Mouse (Mus musculus) myocyte (in vitro differentiated cells): ENCODE results near the gene Gbp2b. TPM values are rescaled to one million over a fixed set of nuclear protein-coding genes. Genes with fewer than 3 reads are reported as not detected.

Experiments
- H3K27me3 ChIP-seq: one replicate; pipeline ENCODE4 v1.6.1; 2011; ENCODE audit not compliant: control insufficient read depth, insufficient read depth, insufficient read length
- H3K36me3 ChIP-seq: one replicate; pipeline ENCODE4 v1.6.1; 2011; ENCODE audit not compliant: control insufficient read depth, insufficient read depth
- H3K4me2 ChIP-seq: one replicate; pipeline ENCODE4 v1.6.1; 2011; ENCODE audit warnings: low read depth, control low read depth
- H3K4me3 ChIP-seq: one replicate; pipeline ENCODE4 v1.5.1; 2011; ENCODE audit warnings: mild to moderate bottlenecking, control low read depth, moderate library complexity
- H3K79me2 ChIP-seq: one replicate; pipeline ENCODE4 v1.6.1; 2011; ENCODE audit not compliant: control insufficient read depth, insufficient read depth
- H3ac ChIP-seq: one replicate; pipeline ENCODE4 v1.6.1; 2011; ENCODE audit not compliant: control insufficient read depth, insufficient read length
- CEBPB ChIP-seq: IDR thresholded peaks from 2 replicates; pipeline ENCODE4 v1.6.1; 2011; ENCODE audit warnings: mild to moderate bottlenecking, moderate library complexity; ENCODE audit not compliant: poor library complexity, insufficient read depth, severe bottlenecking
- E2F4 ChIP-seq: IDR thresholded peaks from one replicate; pipeline ENCODE4 v1.6.1; 2011; ENCODE audit warnings: mild to moderate bottlenecking, control low read depth, moderate library complexity; ENCODE audit not compliant: insufficient read depth
- MAX ChIP-seq: IDR thresholded peaks from one replicate; pipeline ENCODE4 v1.6.1; 2011; ENCODE audit warnings: low read depth, mild to moderate bottlenecking, control low read depth
- MYOD1 ChIP-seq, 3 experiments: IDR thresholded peaks; one replicate each; pipeline ENCODE4 v1.6.1; 2011; ENCODE audit warnings: control low read depth in 2 of 3, low read depth in 2 of 3, mild to moderate bottlenecking in 2 of 3, moderate library complexity in 1 of 3; ENCODE audit not compliant: insufficient read length in 2 of 3, control insufficient read depth in 1 of 3
- MYOG ChIP-seq, 3 experiments: IDR thresholded peaks; one replicate each; pipeline ENCODE4 v1.6.1; 2011; ENCODE audit warnings: control low read depth in 2 of 3, low read depth in 2 of 3, mild to moderate bottlenecking in 2 of 3; ENCODE audit not compliant: insufficient read length in 2 of 3, control insufficient read depth in 1 of 3, insufficient read depth in 1 of 3
- POLR2A ChIP-seq: IDR thresholded peaks from one replicate; pipeline ENCODE4 v1.6.1; 2011; ENCODE audit warnings: low read depth, mild to moderate bottlenecking, control low read depth, moderate library complexity; ENCODE audit not compliant: insufficient read length
- POLR2AphosphoS2 ChIP-seq: IDR thresholded peaks from one replicate; pipeline ENCODE4 v1.6.1; 2011; ENCODE audit warnings: low read depth, control low read depth; ENCODE audit not compliant: insufficient read length
- REST ChIP-seq: IDR thresholded peaks from one replicate; pipeline ENCODE4 v1.6.1; 2011; ENCODE audit warnings: mild to moderate bottlenecking, control low read depth, moderate library complexity; ENCODE audit not compliant: insufficient read depth, insufficient read length
- SRF ChIP-seq: IDR thresholded peaks from one replicate; pipeline ENCODE4 v1.6.1; 2011; ENCODE audit warnings: low read depth; ENCODE audit not compliant: control insufficient read depth, insufficient read length
- TCF12 ChIP-seq: IDR thresholded peaks from one replicate; pipeline ENCODE4 v1.6.1; 2011; ENCODE audit warnings: mild to moderate bottlenecking, control low read depth; ENCODE audit not compliant: poor library complexity, insufficient read depth, severe bottlenecking
- TCF3 ChIP-seq: IDR thresholded peaks from one replicate; pipeline ENCODE4 v1.6.1; 2011; ENCODE audit warnings: low read depth, control low read depth; ENCODE audit not compliant: insufficient read length
- USF1 ChIP-seq: IDR thresholded peaks from one replicate; pipeline ENCODE4 v1.6.1; 2011; ENCODE audit warnings: low read depth, mild to moderate bottlenecking, control low read depth, moderate library complexity
- polyA plus RNA-seq: library from polyadenylated mRNA; unstranded; fragments of >200 nt; fragmentation: generic; extraction: Trizol; gene quantifications from one replicate; pipeline ENCODE4 v1.2.1, GENCODE M21; 2012; ENCODE audit warnings: missing spikeins

Gbp2b gene
- polyA plus RNA-seq, 1 experiment: 0.22 TPM

DNA sequence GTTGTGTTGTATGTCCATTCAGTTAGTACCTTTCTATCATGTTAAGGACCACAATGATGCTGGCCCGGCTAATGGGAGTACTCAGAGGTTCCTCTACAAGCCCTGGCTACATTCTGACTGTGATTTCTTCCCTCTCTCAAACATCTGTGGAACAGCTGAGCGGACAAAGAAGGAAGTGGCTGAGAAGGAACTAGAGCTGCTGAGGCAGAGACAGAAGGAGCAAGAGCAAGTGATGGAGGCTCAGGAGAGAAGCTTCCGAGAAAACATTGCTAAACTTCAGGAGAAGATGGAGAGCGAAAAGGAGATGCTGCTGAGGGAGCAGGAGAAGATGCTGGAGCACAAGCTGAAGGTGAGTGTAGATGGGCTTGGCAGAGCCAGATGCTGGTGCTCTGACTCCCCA lies 23.9 kb upstream of the Gbp2b start:
- Histone ChIP-seq H3K27me3 (no peaks in the 10 kb centered on the region), H3K4me3 (no peak overlapping the region), H3K4me2 (no peak overlapping the region), H3ac (no peak overlapping the region), H3K79me2 (no peaks in the 10 kb centered on the region), H3K36me3 (no peaks in the 10 kb centered on the region)
- TF ChIP-seq TCF12 (no peak), USF1 (no peak), POLR2A (no peak), REST (no peak), POLR2AphosphoS2 (no peak), MYOG (IDR thresholded peaks at IDR 0.05; ENCODE audit: control insufficient read depth in 1 of 3, insufficient read depth in 1 of 3, insufficient read length in 2 of 3, low read depth in 2 of 3) (no peak), SRF (no peak), CEBPB (no peak), MAX (no peak), TCF3 (no peak), MYOD1 (IDR thresholded peaks at IDR 0.05; ENCODE audit: control insufficient read depth in 1 of 3, insufficient read length in 2 of 3, low read depth in 2 of 3) (no peak), E2F4 (no peak)

DNA sequence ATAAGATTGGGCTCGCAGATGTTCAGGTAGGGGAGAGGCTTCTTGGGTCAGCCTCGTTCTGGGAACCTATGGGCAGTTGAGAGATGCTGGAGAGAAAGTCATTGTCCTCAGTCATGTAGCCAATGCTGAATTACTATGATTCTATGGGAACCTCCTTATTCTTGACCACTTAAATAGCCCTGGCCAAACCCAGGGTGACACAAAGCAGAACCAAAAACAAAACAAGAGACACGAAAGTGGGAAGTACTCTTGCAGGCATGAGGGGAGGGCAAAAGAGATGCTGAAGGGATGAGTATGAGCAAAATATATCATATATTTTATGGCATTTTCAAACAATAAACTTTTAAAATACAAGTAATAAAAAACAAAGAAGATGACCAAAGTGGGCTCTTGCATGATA lies 17.5 kb upstream of the Gbp2b start:
- no peaks in the 10 kb centered on the region for H3K36me3 ChIP-seq
- TF ChIP-seq REST: no peak
- TF ChIP-seq TCF3: no peak
- no peak for TF ChIP-seq MAX
- no peak for TF ChIP-seq POLR2AphosphoS2
- TF ChIP-seq MYOG (IDR thresholded peaks at IDR 0.05; ENCODE audit: control insufficient read depth in 1 of 3, insufficient read depth in 1 of 3, insufficient read length in 2 of 3, low read depth in 2 of 3): no peak
- no peak for TF ChIP-seq CEBPB
- no peak for TF ChIP-seq POLR2A
- TF ChIP-seq USF1: no peak
- TF ChIP-seq SRF: no peak
- TF ChIP-seq MYOD1 (IDR thresholded peaks at IDR 0.05; ENCODE audit: control insufficient read depth in 1 of 3, insufficient read length in 2 of 3, low read depth in 2 of 3): no peak
- TF ChIP-seq E2F4: no peak
- no peak for TF ChIP-seq TCF12
- H3K27me3 ChIP-seq: no peaks in the 10 kb centered on the region
- no peak overlapping the region for H3K4me2 ChIP-seq
- H3K4me3 ChIP-seq: no peak overlapping the region
- no peaks in the 10 kb centered on the region for H3K79me2 ChIP-seq
- H3ac ChIP-seq: no peak overlapping the region

DNA sequence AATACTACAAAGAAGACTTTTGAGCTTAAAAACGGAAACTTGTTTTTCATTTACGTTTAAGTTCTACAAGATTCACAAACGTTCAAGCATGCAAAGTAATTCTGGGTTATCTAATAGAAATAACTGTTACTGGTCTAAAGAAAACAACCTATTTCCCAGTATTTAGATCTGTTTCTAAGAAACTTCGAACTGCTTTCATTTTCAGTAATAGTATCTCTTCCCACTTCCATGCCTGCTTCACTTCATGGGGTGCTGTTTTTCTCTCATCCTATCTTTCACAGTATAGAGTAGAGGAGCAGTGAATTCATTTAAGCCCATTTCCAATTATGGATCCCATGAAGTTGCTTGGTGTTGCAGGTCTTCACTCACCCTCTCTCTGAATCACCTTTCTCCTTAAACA lies 16.3 kb upstream of the Gbp2b start:
- Histone ChIP-seq H3K36me3 (no peaks in the 10 kb centered on the region), H3K27me3 (no peaks in the 10 kb centered on the region), H3K79me2 (no peaks in the 10 kb centered on the region), H3K4me3 (no peak overlapping the region), H3ac (no peak overlapping the region), H3K4me2 (no peak overlapping the region)
- TF ChIP-seq MYOD1 (IDR thresholded peaks at IDR 0.05; ENCODE audit: control insufficient read depth in 1 of 3, insufficient read length in 2 of 3, low read depth in 2 of 3): no peak
- no peak for TF ChIP-seq CEBPB
- no peak for TF ChIP-seq POLR2A
- no peak for TF ChIP-seq TCF12
- no peak for TF ChIP-seq POLR2AphosphoS2

DNA sequence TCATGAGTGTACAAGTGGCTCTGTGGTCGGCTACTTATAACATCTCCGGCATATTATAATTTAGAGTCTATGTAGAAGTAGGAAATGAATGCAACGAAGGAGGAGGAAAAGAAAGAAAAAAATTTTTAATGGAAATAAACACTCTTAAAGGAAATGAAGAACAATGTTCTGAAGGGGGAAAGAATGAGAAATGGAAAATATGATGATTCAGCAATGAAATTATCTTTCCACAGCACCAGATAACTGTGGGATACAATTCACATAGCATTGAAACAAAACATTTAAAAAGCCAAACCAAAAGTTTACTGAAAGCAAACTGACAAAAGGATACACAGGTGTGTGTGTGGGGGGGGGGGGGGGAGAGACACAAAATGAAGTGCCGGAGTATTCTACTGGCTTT lies 11.6 kb upstream of the Gbp2b start:
- H3K27me3 ChIP-seq: no peaks in the 10 kb centered on the region

More for the DNA sequence above, 11.6 kb upstream of the Gbp2b start:
- no peaks in the 10 kb centered on the region for H3K36me3 ChIP-seq
- H3K4me2 ChIP-seq: no peak overlapping the region
- no peak overlapping the region for H3K4me3 ChIP-seq
- H3ac ChIP-seq: no peak overlapping the region
- H3K79me2 ChIP-seq: no peaks in the 10 kb centered on the region
- TF ChIP-seq POLR2AphosphoS2: no peak
- TF ChIP-seq MAX: no peak
- TF ChIP-seq CEBPB: no peak
- TF ChIP-seq USF1: no peak
- no peak for TF ChIP-seq SRF
- TF ChIP-seq REST: no peak
- TF ChIP-seq TCF12: no peak
- TF ChIP-seq MYOG (IDR thresholded peaks at IDR 0.05; ENCODE audit: control insufficient read depth in 1 of 3, insufficient read depth in 1 of 3, insufficient read length in 2 of 3, low read depth in 2 of 3): no peak
- TF ChIP-seq E2F4: no peak
- TF ChIP-seq POLR2A: no peak
- no peak for TF ChIP-seq MYOD1 (IDR thresholded peaks at IDR 0.05; ENCODE audit: control insufficient read depth in 1 of 3, insufficient read length in 2 of 3, low read depth in 2 of 3)
- no peak for TF ChIP-seq TCF3
